Mouse (Mus musculus) heart, postnatal 4 days (tissue): ENCODE results near the gene Slc9a5. TPM values are rescaled to one million over a fixed set of nuclear protein-coding genes. Genes with fewer than 3 reads are reported as not detected.

Experiments
- DNase-seq: peaks from one replicate; pipeline ENCODE4 v3.0.0; 2021
- microRNA-seq, 2 experiments: library from miRNA; unstranded; fragments of <30 nt; microRNA quantifications; one replicate each; pipeline ENCODE4 v1.2.0; 2021 to 2022
- total RNA-seq, 2 experiments: library from RNA; stranded (reverse); gene quantifications; 2 replicates each; pipeline ENCODE4 v1.2.3; 2021

Slc9a5 gene
- total RNA-seq, 2 experiments from 2014 or later: 3.3 to 3.5 TPM

DNA sequence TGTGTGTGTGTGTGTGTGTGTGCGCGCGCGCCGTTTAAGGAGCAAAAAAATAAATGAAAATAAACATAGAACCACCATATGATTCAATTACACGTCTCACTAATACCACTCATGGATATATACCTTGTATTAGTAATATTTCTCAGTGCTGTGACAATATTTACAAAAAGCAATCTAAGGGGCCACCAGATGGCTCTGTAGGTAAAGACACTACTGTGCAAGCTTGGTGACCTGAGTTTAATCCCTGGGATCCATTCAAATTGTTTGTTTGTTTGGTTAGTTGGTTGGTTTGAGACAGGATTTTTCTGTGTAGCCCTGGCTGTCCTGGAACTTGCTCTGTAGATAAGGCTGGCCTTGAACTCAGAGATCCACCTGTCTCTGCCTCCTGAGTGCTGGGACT lies 61.3 kb downstream of the Slc9a5 start:
- no peak for DNase-seq

DNA sequence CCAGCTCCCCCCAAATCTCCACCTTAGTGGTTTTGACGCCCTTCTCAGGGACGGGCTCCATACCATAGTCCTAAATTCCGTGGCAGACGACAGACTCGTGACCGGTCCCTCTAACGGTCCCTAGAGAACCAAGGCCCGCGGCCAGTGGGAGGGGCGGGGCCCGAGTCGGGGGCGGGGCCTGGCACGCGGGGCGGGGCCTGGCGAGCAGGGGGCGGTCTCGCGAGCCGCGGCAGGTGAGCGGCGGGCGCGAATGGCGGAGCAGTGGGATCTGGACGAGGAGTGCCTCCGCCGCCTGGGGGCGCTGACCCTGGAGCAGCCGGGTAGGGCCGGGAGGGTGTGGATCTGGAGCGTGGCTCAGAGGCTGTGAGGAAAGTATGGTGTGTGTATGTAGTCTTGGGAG lies 64.7 kb downstream of the Slc9a5 start, which contains the start of the genes Kctd19 and Lrrc36:
Gene Kctd19, minus strand, starts transcription at position 112 of the 400 bp plus-strand sequence.
Gene Lrrc36, plus strand, starts transcription at position 181 of the 400 bp plus-strand sequence.
- DNase-seq: peak; percentile 69

DNA sequence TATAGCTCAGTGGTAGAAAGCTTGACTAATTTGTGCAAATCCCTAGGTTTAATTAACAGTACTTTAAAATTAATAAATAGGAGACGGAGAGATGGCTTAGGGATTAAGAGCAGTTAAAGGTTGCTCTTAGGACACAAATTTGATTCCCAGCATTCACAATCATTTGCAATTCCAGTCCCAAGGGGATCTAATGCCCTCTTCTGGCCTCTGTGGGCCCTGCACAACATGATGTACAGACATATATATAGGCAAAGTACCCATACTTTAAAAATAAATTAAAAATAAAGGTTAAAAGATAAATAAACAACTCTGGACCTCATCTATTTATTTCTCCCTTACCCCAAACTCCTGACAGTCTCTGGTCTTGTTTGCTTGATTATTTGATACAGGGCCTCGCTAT lies 70.3 kb downstream of the Slc9a5 start:
- no peak for DNase-seq

Small RNAs within 50 kb of the gene (microRNA-seq; reads per million reads assigned to microRNA genes)
- 0 reads per million in 2 experiments for gene Gm27320
- gene Mir328: 1,168 to 1,370 reads per million in 2 experiments

Other genes with a start within 250 kb of the Slc9a5 start
- gene Ces4a, start 217.0 kb upstream of the Slc9a5 start, total RNA-seq: not detected
- 10 to 100 TPM; 44.7 to 46.9 TPM for gene Cbfb, start 178.2 kb upstream of the Slc9a5 start, total RNA-seq
- gene D230025D16Rik, start 123.7 kb upstream of the Slc9a5 start, total RNA-seq: 10 to 100 TPM; 14.3 to 16.7 TPM
- gene B3gnt9, start 93.7 kb upstream of the Slc9a5 start, total RNA-seq: 1 to 10 TPM; 9.0 TPM
- 10 to 100 TPM in 1 of 2 experiments, 1 to 10 TPM in 1; 9.4 to 10.1 TPM for gene Tradd, start 84.2 kb upstream of the Slc9a5 start, total RNA-seq
- gene Fbxl8, start 84.2 kb upstream of the Slc9a5 start, total RNA-seq: 1 to 10 TPM; 3.7 TPM
- 1 to 10 TPM in 1 of 2 experiments, under 1 TPM in 1; 0.81 to 1.5 TPM for gene Hsf4, start 79.0 kb upstream of the Slc9a5 start, total RNA-seq
- 10 to 100 TPM in 1 of 2 experiments, 1 to 10 TPM in 1; 9.9 to 11.0 TPM for gene Nol3, start 72.7 kb upstream of the Slc9a5 start, total RNA-seq
- gene 4931428F04Rik, start 59.0 kb upstream of the Slc9a5 start, total RNA-seq: 1 to 10 TPM; 6.0 to 7.5 TPM
- 10 to 100 TPM; 11.2 to 15.6 TPM for gene Exoc3l, start 52.7 kb upstream of the Slc9a5 start, total RNA-seq
- 10 to 100 TPM; 29.5 to 32.4 TPM for gene E2f4, start 51.2 kb upstream of the Slc9a5 start, total RNA-seq
- gene Elmo3, start 43.2 kb upstream of the Slc9a5 start, total RNA-seq: 1 to 10 TPM; 1.5 to 2.1 TPM
- gene Lrrc29, start 22.6 kb upstream of the Slc9a5 start, total RNA-seq: 1 to 10 TPM; 2.5 to 2.7 TPM
- gene Tmem208, start 22.5 kb upstream of the Slc9a5 start, total RNA-seq: 10 to 100 TPM; 29.8 to 32.3 TPM
- gene Fhod1, start 890 bp upstream of the Slc9a5 start, total RNA-seq: 10 to 100 TPM in 1 of 2 experiments, 1 to 10 TPM in 1; 9.0 to 10.4 TPM
- under 1 TPM in 1 of 2 experiments, not detected in 1; 0.17 TPM for gene Plekhg4, start 24.4 kb downstream of the Slc9a5 start, total RNA-seq
- not detected for gene Kctd19, start 64.7 kb downstream of the Slc9a5 start, total RNA-seq
- under 1 TPM; 0.50 to 0.93 TPM for gene Lrrc36, start 64.7 kb downstream of the Slc9a5 start, total RNA-seq
- 10 to 100 TPM; 44.4 to 46.1 TPM for gene Tppp3, start 122.7 kb downstream of the Slc9a5 start, total RNA-seq
- gene Zdhhc1, start 148.1 kb downstream of the Slc9a5 start, total RNA-seq: 10 to 100 TPM; 14.6 to 15.9 TPM
- gene Hsd11b2, start 169.9 kb downstream of the Slc9a5 start, total RNA-seq: under 1 TPM; 0.43 to 0.52 TPM
- gene Atp6v0d1, start 217.2 kb downstream of the Slc9a5 start, total RNA-seq: 10 to 100 TPM; 58.2 to 59.5 TPM